Mouse (Mus musculus): ENCODE measurements around the gene Olfr285.

DNA sequence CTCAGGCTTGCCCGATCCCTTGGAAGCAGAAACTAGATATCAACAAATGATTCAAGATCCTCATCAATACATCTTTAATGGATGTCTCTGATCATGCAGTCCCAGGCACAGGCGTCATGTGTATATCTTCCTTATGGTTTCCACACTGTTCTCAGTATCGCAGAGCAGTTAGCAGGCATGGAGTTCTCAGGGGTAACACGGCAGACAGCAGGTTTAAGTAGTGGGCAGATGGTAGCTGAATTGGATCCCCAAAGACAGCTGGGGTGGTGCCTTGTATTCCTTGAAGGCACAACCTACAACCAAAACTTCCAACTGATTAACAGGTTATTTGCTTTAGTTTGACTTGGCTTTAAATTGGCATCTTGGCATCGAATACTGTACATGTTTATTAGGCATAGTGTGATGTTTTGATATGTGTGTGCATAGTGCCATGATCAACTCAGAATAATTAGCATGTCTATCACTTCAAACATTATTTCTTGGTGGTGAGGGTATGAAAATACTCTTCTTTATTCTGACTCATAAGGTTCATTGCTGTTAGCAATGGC, at the start of gene Olfr285:
- TF ChIP-seq MXI1 (IDR thresholded peaks at IDR 0.05; ENCODE audit: low read depth, low read length) = no peak
- no peak for TF ChIP-seq POLR2A (IDR thresholded peaks at IDR 0.05; ENCODE audit: control insufficient read depth in 1 of 2, insufficient read depth in 1 of 2, low read depth in 1 of 2, low read length in 2 of 2, poor library complexity in 1 of 2)
- TF ChIP-seq CTCF (IDR thresholded peaks at IDR 0.05 in 2 of 3, conservative IDR thresholded peaks at IDR 0.05 in 1 of 3; ENCODE audit: control insufficient read depth in 1 of 3, insufficient read depth in 1 of 3, low read depth in 2 of 3, low read length in 3 of 3, poor library complexity in 1 of 3, severe bottlenecking in 1 of 3) = no peak
- no peak; a peak in 1 of 4 replicates for TF ChIP-seq EP300 (IDR thresholded peaks at IDR 0.05; ENCODE audit: low read depth in 1 of 2, low read length in 2 of 2)
- TF ChIP-seq KAT2A (conservative IDR thresholded peaks at IDR 0.05; ENCODE audit: low read depth, low read length) = no peak
- no peak for TF ChIP-seq POLR2AphosphoS2 (IDR thresholded peaks at IDR 0.05; ENCODE audit: low read length)
- no peak for TF ChIP-seq ZNF384 (IDR thresholded peaks at IDR 0.05; ENCODE audit: low read depth, low read length)
- TF ChIP-seq ETS1 (IDR thresholded peaks at IDR 0.05; ENCODE audit: low read depth, low read length) = no peak
- TF ChIP-seq MYB (IDR thresholded peaks at IDR 0.05; ENCODE audit: low read depth, low read length) = no peak
- TF ChIP-seq UBTF (IDR thresholded peaks at IDR 0.05; ENCODE audit: borderline replicate concordance, insufficient read depth, low read depth, low read length) = no peak
- no peak for TF ChIP-seq TAL1 (IDR thresholded peaks at IDR 0.05; ENCODE audit: low read length)
- TF ChIP-seq HCFC1 (IDR thresholded peaks at IDR 0.05; ENCODE audit: low read depth, low read length) = no peak
- TF ChIP-seq GATA1 (IDR thresholded peaks at IDR 0.05; ENCODE audit: low read depth, low read length) = no peak
